Mouse (Mus musculus): Measurements from ENCODE around the gene Def8.

DNA sequence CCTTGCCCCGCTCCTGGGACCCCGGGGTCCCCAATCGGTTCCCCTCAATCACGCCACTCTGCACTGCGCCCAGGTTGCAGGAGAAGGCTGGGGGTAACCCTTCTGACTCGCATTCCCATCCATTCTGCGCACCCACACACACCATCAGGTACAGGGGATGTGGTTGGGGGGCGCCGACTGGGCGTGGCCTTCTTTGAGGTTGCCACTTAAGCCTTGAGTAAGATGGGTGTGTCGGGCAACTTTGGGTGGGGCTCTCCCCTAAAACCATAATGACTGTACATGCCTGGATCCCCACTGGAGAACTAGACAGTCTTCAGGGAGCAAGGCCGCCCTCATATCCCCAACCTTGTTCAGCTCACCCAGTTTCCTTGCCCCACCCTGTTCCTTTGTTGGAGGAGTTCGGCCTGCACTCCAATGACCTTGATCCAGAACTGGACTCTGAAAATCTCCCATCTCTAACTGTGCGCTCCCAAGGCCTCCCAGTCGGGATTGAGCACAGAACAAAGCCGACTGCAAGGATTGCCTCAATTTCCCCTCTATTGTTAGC lies 11.5 kb upstream of the Def8 start:
- no peak for TF ChIP-seq POLR2A (IDR thresholded peaks at IDR 0.05; ENCODE audit: control insufficient read depth, low read depth, low read length)
- TF ChIP-seq CTCF (IDR thresholded peaks at IDR 0.05; ENCODE audit: control insufficient read depth, insufficient read depth, insufficient replicate concordance, low read depth, low read length), result no peak
